Mouse (Mus musculus): ENCODE data around the gene Cldn1. TPM values are rescaled to one million over a fixed set of nuclear protein-coding genes. Genes with fewer than 3 reads are reported as not detected.

Gene Cldn1
- polyA plus RNA-seq, 1 experiment: 10.5 TPM

DNA sequence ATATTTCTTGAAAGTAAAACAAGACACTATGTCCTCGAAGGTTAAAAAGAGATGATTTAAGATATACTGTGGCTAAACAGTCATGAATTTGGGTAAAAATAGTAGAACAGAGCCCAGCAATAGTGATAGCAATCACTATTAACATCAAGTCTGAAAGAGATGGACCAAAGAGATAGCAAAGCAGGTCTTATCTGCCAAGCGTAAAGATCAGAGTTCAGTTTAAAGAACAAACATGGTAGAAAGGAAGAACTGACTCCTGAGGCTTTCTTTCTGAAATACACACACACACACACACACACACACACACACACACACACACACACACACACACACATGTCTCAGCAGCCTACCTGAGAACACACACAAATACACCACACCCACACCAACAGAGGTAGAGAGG is 14.5 kb upstream of the Cldn1 start:
- Histone ChIP-seq H3K27ac (ENCODE audit: control insufficient read depth, insufficient read depth, low read length) (no peak overlapping the region), H3K27me3 (ENCODE audit: control insufficient read depth, insufficient read depth, low read length) (no peaks in the 10 kb centered on the region), H3K4me3 (ENCODE audit: control insufficient read depth, insufficient read depth, low read length) (no peak overlapping the region), H3K4me1 (replicated peaks; ENCODE audit: control insufficient read depth, insufficient read depth, low read length) (no peaks in the 10 kb centered on the region), H3K36me3 (ENCODE audit: control insufficient read depth, insufficient read depth, low read length) (no peaks in the 10 kb centered on the region)
- no peak for TF ChIP-seq POLR2A (IDR thresholded peaks at IDR 0.05; ENCODE audit: control insufficient read depth, extremely low read depth, insufficient read depth, low read length, poor library complexity)
- TF ChIP-seq CTCF (IDR thresholded peaks at IDR 0.05; ENCODE audit: borderline replicate concordance, control insufficient read depth, extremely low read depth, insufficient read depth, low read length, poor library complexity): no peak
- 61% methylated on average over 2 of the region's 2 CpGs for WGBS
- no peak for DNase-seq

DNA sequence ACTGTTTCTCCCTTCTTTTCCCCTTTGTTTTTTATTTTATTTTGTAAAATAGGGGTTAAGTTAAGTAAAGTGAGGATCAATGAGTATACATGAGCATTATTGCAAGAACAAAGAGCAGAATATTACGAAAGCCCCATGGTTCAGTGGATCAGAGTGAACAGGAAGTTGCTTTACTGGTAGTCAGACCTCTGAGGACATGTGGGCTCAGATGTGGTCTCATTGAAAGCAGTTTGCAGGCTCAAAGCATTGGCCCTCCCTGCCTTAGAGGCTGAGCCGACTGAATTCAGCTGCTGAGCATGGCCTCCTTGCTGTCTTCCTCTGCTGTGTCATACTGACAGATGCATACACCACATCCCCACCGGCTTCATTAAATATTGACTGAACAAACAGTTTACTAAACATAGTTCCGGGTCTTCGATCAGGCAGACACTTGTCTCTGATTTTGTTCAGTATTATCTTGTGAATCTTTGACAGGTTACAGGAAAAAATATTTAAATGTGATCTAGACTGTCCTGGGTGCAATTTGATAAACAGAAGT is 12.5 kb upstream of the Cldn1 start:
- H3K4me1 ChIP-seq (replicated peaks; ENCODE audit: control insufficient read depth, insufficient read depth, low read length): no peaks in the 10 kb centered on the region
- WGBS: 19% methylated on average over 5 of the region's 5 CpGs
- no peaks in the 10 kb centered on the region for H3K36me3 ChIP-seq (ENCODE audit: control insufficient read depth, insufficient read depth, low read length)
- H3K27ac ChIP-seq (ENCODE audit: control insufficient read depth, insufficient read depth, low read length): no peak overlapping the region
- H3K27me3 ChIP-seq (ENCODE audit: control insufficient read depth, insufficient read depth, low read length): no peaks in the 10 kb centered on the region
- DNase-seq: no peak
- no peak overlapping the region for H3K4me3 ChIP-seq (ENCODE audit: control insufficient read depth, insufficient read depth, low read length)
- no peak for TF ChIP-seq CTCF (IDR thresholded peaks at IDR 0.05; ENCODE audit: borderline replicate concordance, control insufficient read depth, extremely low read depth, insufficient read depth, low read length, poor library complexity)
- no peak for TF ChIP-seq POLR2A (IDR thresholded peaks at IDR 0.05; ENCODE audit: control insufficient read depth, extremely low read depth, insufficient read depth, low read length, poor library complexity)

DNA sequence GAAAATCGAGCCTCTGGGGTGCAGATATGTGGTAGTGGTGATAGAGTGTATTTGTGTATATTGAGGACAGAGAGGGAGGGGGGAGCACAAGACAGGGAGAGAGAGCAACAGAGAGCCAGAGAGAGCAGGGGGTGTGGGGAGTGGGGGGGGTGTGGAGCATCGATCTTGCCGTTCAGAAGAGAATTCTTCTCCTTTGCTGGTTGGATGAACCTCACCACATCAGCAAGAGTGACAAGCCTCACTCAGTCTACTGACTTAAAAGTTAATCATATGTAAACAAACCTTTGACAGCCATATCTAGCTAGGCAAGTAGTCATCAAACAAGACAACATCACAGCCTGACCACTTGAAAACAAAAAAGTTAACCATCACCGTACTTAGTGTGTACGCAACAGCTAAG is 5.5 kb upstream of the Cldn1 start:
- 84% methylated on average over 5 of the region's 5 CpGs for WGBS
- H3K36me3 ChIP-seq (ENCODE audit: control insufficient read depth, insufficient read depth, low read length): no peaks in the 10 kb centered on the region
- DNase-seq: no peak
- H3K27me3 ChIP-seq (ENCODE audit: control insufficient read depth, insufficient read depth, low read length): no peaks in the 10 kb centered on the region
- no peak overlapping the region for H3K4me3 ChIP-seq (ENCODE audit: control insufficient read depth, insufficient read depth, low read length)
- TF ChIP-seq CTCF (IDR thresholded peaks at IDR 0.05; ENCODE audit: borderline replicate concordance, control insufficient read depth, extremely low read depth, insufficient read depth, low read length, poor library complexity): no peak
- no peak for TF ChIP-seq POLR2A (IDR thresholded peaks at IDR 0.05; ENCODE audit: control insufficient read depth, extremely low read depth, insufficient read depth, low read length, poor library complexity)
- H3K27ac ChIP-seq (ENCODE audit: control insufficient read depth, insufficient read depth, low read length): no peak overlapping the region
- H3K4me1 ChIP-seq (replicated peaks; ENCODE audit: control insufficient read depth, insufficient read depth, low read length): no peaks in the 10 kb centered on the region

DNA sequence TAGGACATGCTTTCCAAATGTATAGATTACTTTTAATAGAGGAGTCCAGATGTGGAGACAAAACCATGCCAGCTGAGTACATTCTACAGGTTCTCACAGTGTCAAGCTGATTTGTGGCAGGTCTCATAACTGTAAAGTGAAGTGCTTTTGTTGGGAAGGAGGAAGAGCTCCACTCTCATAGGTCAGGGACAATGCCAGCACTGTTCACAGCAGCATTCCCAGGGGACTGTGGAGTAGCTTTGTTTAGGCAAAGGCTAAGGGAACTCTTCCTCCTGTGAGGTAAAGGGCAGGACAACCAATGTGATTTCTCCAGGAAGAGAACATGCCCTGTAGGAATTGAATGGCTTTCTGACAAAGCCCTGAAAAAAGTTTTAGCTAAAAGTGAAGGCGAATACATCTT is 1.5 kb downstream of the Cldn1 start:
- Histone ChIP-seq H3K27me3 (ENCODE audit: control insufficient read depth, insufficient read depth, low read length) (no peaks in the 10 kb centered on the region), H3K27ac (ENCODE audit: control insufficient read depth, insufficient read depth, low read length) (no peak overlapping the region), H3K4me3 (ENCODE audit: control insufficient read depth, insufficient read depth, low read length) (no peak overlapping the region), H3K4me1 (replicated peaks; ENCODE audit: control insufficient read depth, insufficient read depth, low read length) (0 out of 2 replicates have a peak, but pooled peaks cover 4% of the 10 kb centered on the region), H3K36me3 (ENCODE audit: control insufficient read depth, insufficient read depth, low read length) (no peaks in the 10 kb centered on the region)
- TF ChIP-seq POLR2A (IDR thresholded peaks at IDR 0.05; ENCODE audit: control insufficient read depth, extremely low read depth, insufficient read depth, low read length, poor library complexity): no peak
- TF ChIP-seq CTCF (IDR thresholded peaks at IDR 0.05; ENCODE audit: borderline replicate concordance, control insufficient read depth, extremely low read depth, insufficient read depth, low read length, poor library complexity): no peak
- 96% methylated on average over 1 of the region's 1 CpGs for WGBS
- DNase-seq: no peak

DNA sequence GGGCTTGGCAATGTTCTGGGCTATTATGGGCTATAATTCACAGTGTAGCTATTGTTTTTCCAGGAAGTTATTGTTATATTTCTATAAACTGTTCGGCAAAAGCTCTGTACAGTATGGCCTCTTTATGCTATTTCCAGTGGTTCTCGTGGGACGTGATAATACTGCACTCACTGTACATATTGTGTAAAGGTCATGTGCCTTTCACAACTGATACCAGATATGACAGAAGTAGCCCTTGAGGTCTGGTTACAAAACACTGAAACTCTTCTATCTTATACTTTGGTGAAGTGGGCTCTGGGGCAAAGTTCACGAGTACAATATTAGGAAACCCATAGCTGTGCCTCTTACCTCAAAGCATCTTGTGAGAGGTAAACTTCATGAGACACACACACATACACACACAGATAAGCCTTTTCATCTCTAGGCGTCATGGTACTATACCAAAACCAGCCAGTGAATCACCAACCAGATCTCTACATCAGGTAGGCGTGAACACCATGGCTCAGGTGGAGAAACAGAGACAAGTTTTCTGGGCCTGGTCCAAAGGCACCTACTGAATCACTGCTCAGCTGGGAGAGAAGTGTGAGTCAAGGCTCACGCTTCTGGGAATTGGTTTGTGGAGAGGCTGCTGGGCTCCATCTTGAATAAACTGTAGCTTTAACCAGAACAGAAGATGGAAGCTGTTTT is 2.5 kb downstream of the Cldn1 start:
- WGBS: 86% methylated on average over 7 of the region's 7 CpGs
- no peak overlapping the region for H3K4me3 ChIP-seq (ENCODE audit: control insufficient read depth, insufficient read depth, low read length)
- 0 out of 2 replicates have a peak, but pooled peaks cover 4% of the 10 kb centered on the region for H3K4me1 ChIP-seq (replicated peaks; ENCODE audit: control insufficient read depth, insufficient read depth, low read length)
- no peak for DNase-seq
- H3K27me3 ChIP-seq (ENCODE audit: control insufficient read depth, insufficient read depth, low read length): no peaks in the 10 kb centered on the region
- TF ChIP-seq CTCF (IDR thresholded peaks at IDR 0.05; ENCODE audit: borderline replicate concordance, control insufficient read depth, extremely low read depth, insufficient read depth, low read length, poor library complexity) (no peak), POLR2A (IDR thresholded peaks at IDR 0.05; ENCODE audit: control insufficient read depth, extremely low read depth, insufficient read depth, low read length, poor library complexity) (no peak)
- no peak overlapping the region for H3K27ac ChIP-seq (ENCODE audit: control insufficient read depth, insufficient read depth, low read length)
- H3K36me3 ChIP-seq (ENCODE audit: control insufficient read depth, insufficient read depth, low read length): no peaks in the 10 kb centered on the region

DNA sequence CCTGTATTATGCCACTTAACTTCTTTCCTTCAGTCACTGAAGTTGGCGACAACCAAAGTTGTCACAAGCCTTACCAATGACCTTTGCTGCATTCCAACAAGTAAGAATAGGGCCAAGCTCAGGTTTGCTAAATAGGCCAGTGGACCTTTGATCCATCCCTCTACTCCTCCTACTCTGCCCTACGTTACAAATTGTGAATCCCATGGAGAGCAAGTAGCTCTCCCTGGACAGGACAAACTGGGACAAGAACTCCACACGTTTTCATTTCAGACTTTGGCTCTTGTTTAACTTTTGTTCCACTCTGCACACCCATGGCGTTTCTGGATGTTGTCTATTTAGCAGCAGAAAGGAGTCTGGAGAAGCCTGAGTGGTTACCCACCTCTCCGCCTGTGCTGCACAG is 3.5 kb downstream of the Cldn1 start:
- Histone ChIP-seq H3K4me1 (replicated peaks; ENCODE audit: control insufficient read depth, insufficient read depth, low read length) (0 out of 2 replicates have a peak, but pooled peaks cover 4% of the 10 kb centered on the region), H3K27me3 (ENCODE audit: control insufficient read depth, insufficient read depth, low read length) (no peaks in the 10 kb centered on the region), H3K4me3 (ENCODE audit: control insufficient read depth, insufficient read depth, low read length) (no peak overlapping the region), H3K27ac (ENCODE audit: control insufficient read depth, insufficient read depth, low read length) (no peak overlapping the region), H3K36me3 (ENCODE audit: control insufficient read depth, insufficient read depth, low read length) (no peaks in the 10 kb centered on the region)
- 80% methylated on average over 5 of the region's 5 CpGs for WGBS
- no peak for TF ChIP-seq POLR2A (IDR thresholded peaks at IDR 0.05; ENCODE audit: control insufficient read depth, extremely low read depth, insufficient read depth, low read length, poor library complexity)
- no peak for TF ChIP-seq CTCF (IDR thresholded peaks at IDR 0.05; ENCODE audit: borderline replicate concordance, control insufficient read depth, extremely low read depth, insufficient read depth, low read length, poor library complexity)
- DNase-seq: no peak

Measured in thymus, adult 2 months (tissue).